ENCODE assay signal across 17 mouse cellular contexts in genomic region chr1:89063800-89064199, GRCm38 (mm10).
"Had no signal": no experiment of that assay in that cellular context is flagged by ENCODE, and none has a peak within 500 bp of the region (broad histone marks: within the 10 kb centered on the region; RNA-seq: fewer than 3 reads in every experiment).

No protein-coding gene starts in this region.

- H3K4me3 ChIP-seq: neural tube, embryonic 12.5 days; neural tube, embryonic 13.5 days; neural tube, embryonic 15.5 days; stomach, embryonic 15.5 days had no signal

- H3K4me2 ChIP-seq: neural tube, embryonic 12.5 days; neural tube, embryonic 13.5 days; neural tube, embryonic 15.5 days; stomach, embryonic 15.5 days had no signal

- H3K27me3 ChIP-seq: neural tube, embryonic 12.5 days; neural tube, embryonic 13.5 days; neural tube, embryonic 15.5 days; stomach, embryonic 15.5 days had no signal

- H3K27ac ChIP-seq: neural tube, embryonic 12.5 days; neural tube, embryonic 13.5 days; neural tube, embryonic 15.5 days; stomach, embryonic 15.5 days; stomach, postnatal 0 days had no signal

- DNase-seq: retina, postnatal 1 day; right cerebral cortex, adult 18-20 months; right cerebral cortex, postnatal 14 days; right cerebral cortex, postnatal 25 days; right cerebral cortex, postnatal 4 days; spleen, adult 18-20 months; thymus, adult 18-20 months; thymus, adult 2 months; thymus, postnatal 14 days; thymus, postnatal 25 days; thymus, postnatal 36 days; thymus, postnatal 4 days had no signal

- H3K36me3 ChIP-seq: neural tube, embryonic 12.5 days; neural tube, embryonic 13.5 days; neural tube, embryonic 15.5 days; stomach, embryonic 15.5 days had no signal
